Mouse (Mus musculus): ENCODE measurements around the gene Rgs5.

The Rgs5 gene

DNA sequence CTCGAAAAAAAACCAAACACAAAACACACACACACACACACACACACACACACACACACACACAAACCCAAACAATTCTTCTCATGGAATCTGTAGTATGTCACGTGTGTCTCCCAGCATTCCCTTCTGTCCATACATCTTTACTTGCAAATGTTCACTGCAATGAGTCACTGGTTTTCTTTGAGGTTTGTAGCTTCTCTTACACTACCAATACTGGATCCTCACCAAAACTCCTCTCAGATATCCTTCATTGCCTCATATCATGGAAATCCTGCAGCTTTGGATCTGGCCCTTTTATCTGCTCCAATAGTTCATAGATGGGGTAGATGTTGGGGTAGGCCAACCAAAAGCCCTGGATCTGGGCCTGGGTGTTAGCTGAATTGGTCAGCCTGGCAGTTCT is 66.5 kb downstream of the Rgs5 start:
- DNase-seq (ENCODE audit: low read depth in 2 of 2, low spot score in 2 of 2) = no peak

GRCm38 (mm10) chr1:169726319-169726718 is 71.0 kb downstream of the Rgs5 start:
- no peak for DNase-seq (ENCODE audit: low read depth in 2 of 2, low spot score in 2 of 2)

DNA sequence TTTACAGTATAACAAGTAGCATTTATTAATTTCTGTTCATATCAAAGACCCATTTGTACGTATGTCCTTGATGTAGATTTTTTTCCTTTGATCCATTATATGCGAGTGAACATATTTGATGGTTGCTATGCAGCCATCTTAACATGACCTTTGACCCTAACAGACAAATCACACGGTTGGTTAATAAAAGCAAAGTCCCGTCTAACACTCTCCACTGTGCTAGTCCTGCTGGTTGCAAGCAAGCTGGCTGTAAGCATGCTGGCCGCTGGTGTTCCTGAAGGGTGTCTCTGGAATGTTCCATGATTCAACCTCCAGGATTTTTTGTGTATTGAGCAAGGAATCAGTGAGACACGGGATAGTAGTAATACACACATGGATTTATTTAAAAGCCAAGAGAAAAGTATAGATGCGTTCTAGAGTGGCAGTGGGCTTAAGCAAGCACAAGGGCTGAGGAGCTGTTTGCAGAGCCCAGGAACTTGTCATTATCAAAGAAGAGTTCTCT is 75.3 kb downstream of the Rgs5 start:
- DNase-seq (ENCODE audit: low read depth in 2 of 2, low spot score in 2 of 2) = no peak

- no peak for DNase-seq (ENCODE audit: low read depth in 2 of 2, low spot score in 2 of 2)
Measured at GRCm38 (mm10) chr1:169736139-169736538, 80.8 kb downstream of the Rgs5 start.

GRCm38 (mm10) chr1:169737231-169737630 is 81.9 kb downstream of the Rgs5 start:
- DNase-seq (ENCODE audit: low read depth in 2 of 2, low spot score in 2 of 2) = no peak

- DNase-seq (ENCODE audit: low read depth in 2 of 2, low spot score in 2 of 2) = no peak
Measured at GRCm38 (mm10) chr1:169741147-169741546, 85.8 kb downstream of the Rgs5 start.

All from CD8-positive naive resting alpha-beta T cell, adult 2 months (primary cell).